Mouse (Mus musculus): ENCODE measurements around the gene Crlf2. TPM values are rescaled to one million over a fixed set of nuclear protein-coding genes. Genes with fewer than 3 reads are reported as not detected.

Crlf2 gene
- polyA plus RNA-seq, 1 experiment from 2014 or later: 3.3 TPM

Other genes with a start within 250 kb of the Crlf2 start
- gene Vmn2r16, start 228.8 kb downstream of the Crlf2 start, polyA plus RNA-seq (2014; fragmentation: Nextera tagmentation; extraction: Ambion mirVana): not detected in 2 replicates
- not detected in 2 replicates for gene Vmn2r17, start 139.3 kb downstream of the Crlf2 start, polyA plus RNA-seq (2014; fragmentation: Nextera tagmentation; extraction: Ambion mirVana)
- 1.7 and 2.7 TPM in 2 replicates for gene 5430403G16Rik, start 132.0 kb upstream of the Crlf2 start, polyA plus RNA-seq (2014; fragmentation: Nextera tagmentation; extraction: Ambion mirVana)
- 8.9 and 11.2 TPM in 2 replicates for gene 4930522L14Rik, start 192.9 kb upstream of the Crlf2 start, polyA plus RNA-seq (2014; fragmentation: Nextera tagmentation; extraction: Ambion mirVana)

Measured in forebrain, embryonic 11.5 days (tissue).